Mouse (Mus musculus): ENCODE data around the gene Inhbe. TPM values are rescaled to one million over a fixed set of nuclear protein-coding genes. Genes with fewer than 3 reads are reported as not detected.

Inhbe gene
- total RNA-seq (2014; rRNA removed), result not detected in 2 replicates
- not detected in 2 replicates for polyA plus RNA-seq (2015; fragmentation: Nextera tagmentation; extraction: Ambion mirVana)

DNA sequence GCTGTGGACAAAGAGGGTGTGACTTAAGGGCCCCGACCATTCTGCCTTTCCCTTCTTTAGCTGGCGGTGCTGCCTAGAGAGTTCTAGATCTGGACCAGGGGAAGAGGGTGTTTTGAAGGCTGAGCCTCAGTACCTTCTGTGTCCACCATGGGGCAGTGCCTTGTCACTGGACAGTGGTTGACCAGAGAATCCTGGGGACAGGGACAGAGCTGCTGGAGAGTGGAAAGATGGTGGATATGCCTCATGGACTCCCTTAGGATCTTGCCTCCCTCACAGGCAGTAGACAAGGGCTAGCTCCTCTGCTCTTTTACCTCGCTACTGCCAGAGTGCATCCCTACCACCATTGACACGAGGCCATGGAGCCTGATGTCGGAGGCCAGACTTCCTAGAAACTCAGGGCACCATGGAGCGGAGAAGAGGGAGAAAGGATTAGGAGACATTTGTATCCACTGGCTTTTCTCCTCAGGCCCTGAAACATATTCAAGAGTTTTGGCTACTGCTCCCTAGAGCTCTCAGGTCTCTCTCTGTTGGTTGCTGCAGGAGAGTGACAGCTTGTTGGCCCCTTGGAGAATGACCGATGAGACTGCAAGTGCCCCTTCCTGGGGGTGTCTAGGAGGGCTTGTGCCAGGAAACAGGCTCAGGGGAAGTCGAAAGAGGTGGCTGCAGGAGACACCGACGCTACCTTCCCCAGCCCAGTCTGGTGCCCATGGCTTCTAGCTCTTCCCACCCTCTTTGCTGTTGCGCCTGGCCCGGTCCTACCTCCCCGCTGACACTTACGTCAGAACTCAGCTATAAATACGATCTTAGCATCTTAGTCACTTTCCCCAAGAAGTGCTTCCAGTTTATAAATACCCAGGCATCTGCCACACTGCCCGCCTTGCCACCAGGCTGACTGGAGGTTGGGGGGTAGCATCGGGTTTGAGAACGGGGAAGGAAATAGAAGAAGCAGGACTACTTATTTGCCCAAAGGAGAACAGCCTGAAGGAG, at the start of gene Inhbe:
Gene Inhbe (minus strand): TSS at position 503 of the 987 bp plus-strand sequence.
- no peaks in the 10 kb centered on the region; the same call in 1 of the 2 replicates for H3K27me3 ChIP-seq (ENCODE audit: insufficient read depth, low read length)
- DNase-seq (ENCODE audit: low spot score) (peak; percentile 15), ATAC-seq (no peak)
- H3K4me3 ChIP-seq (ENCODE audit: low read length), result no peak within 1 kb of the TSS
- WGBS, result 87% methylated on average over 18 of the region's 18 CpGs
- no peaks in the 10 kb centered on the region for H3K9me3 ChIP-seq (ENCODE audit: low read length)
- no peak within 1 kb of the TSS for H3K4me2 ChIP-seq (ENCODE audit: low read depth, low read length)
- no peaks in the 10 kb centered on the region for H3K4me1 ChIP-seq (ENCODE audit: insufficient read depth, low read length)
- no peak within 1 kb of the TSS for H3K27ac ChIP-seq
- no peaks in the 10 kb centered on the region for H3K36me3 ChIP-seq (ENCODE audit: insufficient read depth, low read length)
- TF ChIP-seq CTCF (IDR thresholded peaks at IDR 0.05; ENCODE audit: low read depth), result peak; percentile 62
- H3K9ac ChIP-seq (replicated peaks; ENCODE audit: low read length), result no peak within 1 kb of the TSS

DNA sequence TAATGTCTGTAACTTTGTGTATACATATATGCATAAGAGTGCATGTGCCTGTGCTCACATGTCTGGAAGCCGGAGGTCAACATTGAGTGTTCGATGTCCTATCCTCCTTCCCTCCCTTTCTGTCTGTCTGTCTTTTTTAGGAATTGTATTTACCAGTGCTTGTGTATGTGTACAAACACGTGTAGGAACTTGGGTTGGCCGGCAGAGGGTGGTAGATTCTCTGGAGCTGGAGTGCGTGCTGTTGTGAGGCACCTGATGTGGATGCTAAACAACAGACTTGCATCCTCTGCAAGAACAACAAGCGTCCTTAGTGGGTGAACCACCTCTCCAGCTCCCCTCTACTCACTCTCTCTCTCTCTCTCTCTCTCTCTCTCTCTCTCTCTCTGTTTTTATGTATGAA, 37.6 kb upstream of the Inhbe start:
- TF ChIP-seq CTCF (IDR thresholded peaks at IDR 0.05; ENCODE audit: low read depth), result peak; percentile 21; the same call in 1 of the 2 replicates
- Histone ChIP-seq H3K9me3 (ENCODE audit: low read length) (no peaks in the 10 kb centered on the region), H3K27ac (no peak overlapping the region), H3K4me1 (ENCODE audit: insufficient read depth, low read length) (no peaks in the 10 kb centered on the region), H3K9ac (replicated peaks; ENCODE audit: low read length) (no peak overlapping the region), H3K4me2 (ENCODE audit: low read depth, low read length) (no peak overlapping the region), H3K4me3 (ENCODE audit: low read length) (no peak overlapping the region), H3K36me3 (ENCODE audit: insufficient read depth, low read length) (peaks cover 4% of the 10 kb centered on the region; the same call in 1 of the 2 replicates), H3K27me3 (ENCODE audit: insufficient read depth, low read length) (no peaks in the 10 kb centered on the region)
- DNase-seq (ENCODE audit: low spot score) (no peak), ATAC-seq (no peak)
- WGBS, result 83% methylated on average over 6 of the region's 6 CpGs

DNA sequence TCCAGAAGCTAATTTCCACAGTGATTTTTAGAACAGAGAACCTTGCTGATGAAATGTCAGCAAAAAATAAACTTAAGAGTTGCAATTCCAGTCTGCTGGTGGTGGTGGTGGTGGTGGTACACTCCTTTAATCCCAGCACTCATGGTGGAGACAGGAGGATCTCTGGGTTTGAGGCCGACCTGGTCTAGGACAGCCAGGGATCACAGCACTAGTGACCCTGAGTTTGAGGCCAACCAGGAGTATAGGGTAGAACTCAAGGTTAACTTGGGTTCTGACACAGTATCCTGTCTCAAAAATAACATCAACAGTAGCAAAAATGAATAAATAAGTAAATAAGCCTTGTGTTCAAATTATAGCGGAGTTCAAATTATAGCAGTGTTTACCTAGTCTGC, 27.5 kb upstream of the Inhbe start:
- 59% methylated on average over 2 of the region's 2 CpGs for WGBS
- no peak for TF ChIP-seq CTCF (IDR thresholded peaks at IDR 0.05; ENCODE audit: low read depth)
- DNase-seq (ENCODE audit: low spot score) (no peak), ATAC-seq (no peak)
- no peaks in the 10 kb centered on the region for H3K27me3 ChIP-seq (ENCODE audit: insufficient read depth, low read length)
- H3K4me3 ChIP-seq (ENCODE audit: low read length), result peak overlapping the region; percentile 47
- peak overlapping the region; percentile 91 for H3K9ac ChIP-seq (replicated peaks; ENCODE audit: low read length)
- peak overlapping the region; percentile 82 for H3K4me2 ChIP-seq (ENCODE audit: low read depth, low read length)
- no peaks in the 10 kb centered on the region for H3K36me3 ChIP-seq (ENCODE audit: insufficient read depth, low read length)
- H3K27ac ChIP-seq, result peak overlapping the region; percentile 93; the same call in 1 of the 2 replicates
- peaks cover 5% of the 10 kb centered on the region; the same call in 1 of the 2 replicates for H3K4me1 ChIP-seq (ENCODE audit: insufficient read depth, low read length)
- H3K9me3 ChIP-seq (ENCODE audit: low read length), result no peaks in the 10 kb centered on the region

GRCm38 (mm10) chr10:127380767-127381742, 26.8 kb upstream of the Inhbe start:
- peak; percentile 78 for ATAC-seq
- peak overlapping the region; percentile 82 for H3K4me2 ChIP-seq (ENCODE audit: low read depth, low read length)
- TF ChIP-seq CTCF (IDR thresholded peaks at IDR 0.05; ENCODE audit: low read depth), result no peak
- peak overlapping the region; percentile 47 for H3K4me3 ChIP-seq (ENCODE audit: low read length)
- peak; percentile 77 for DNase-seq (ENCODE audit: low spot score)
- no peaks in the 10 kb centered on the region for H3K27me3 ChIP-seq (ENCODE audit: insufficient read depth, low read length)
- H3K27ac ChIP-seq, result peak overlapping the region; percentile 93
- peak overlapping the region; percentile 91 for H3K9ac ChIP-seq (replicated peaks; ENCODE audit: low read length)
- 2% methylated on average over 61 of the region's 79 CpGs for WGBS
- no peaks in the 10 kb centered on the region for H3K36me3 ChIP-seq (ENCODE audit: insufficient read depth, low read length)
- peaks cover 5% of the 10 kb centered on the region; the same call in 1 of the 2 replicates for H3K4me1 ChIP-seq (ENCODE audit: insufficient read depth, low read length)
- no peaks in the 10 kb centered on the region for H3K9me3 ChIP-seq (ENCODE audit: low read length)

- Histone ChIP-seq H3K4me1 (ENCODE audit: insufficient read depth, low read length) (peaks cover 5% of the 10 kb centered on the region; the same call in 1 of the 2 replicates), H3K9me3 (ENCODE audit: low read length) (no peaks in the 10 kb centered on the region), H3K4me2 (ENCODE audit: low read depth, low read length) (peak within 1 kb of the TSS; percentile 82), H3K27me3 (ENCODE audit: insufficient read depth, low read length) (no peaks in the 10 kb centered on the region), H3K4me3 (ENCODE audit: low read length) (peak within 1 kb of the TSS; percentile 47), H3K9ac (replicated peaks; ENCODE audit: low read length) (peak within 1 kb of the TSS; percentile 91), H3K36me3 (ENCODE audit: insufficient read depth, low read length) (no peaks in the 10 kb centered on the region), H3K27ac (peak within 1 kb of the TSS; percentile 93)
- under 1% methylated on average over 30 of the region's 53 CpGs for WGBS
- peak; percentile 97 for DNase-seq (ENCODE audit: low spot score)
- TF ChIP-seq CTCF (IDR thresholded peaks at IDR 0.05; ENCODE audit: low read depth), result no peak
- ATAC-seq, result peak; percentile 97
These were observed 26.1 kb upstream of the Inhbe start, which contains the start of gene R3hdm2 for GRCm38 (mm10) chr10:127380251-127380691. R3hdm2 (plus strand) TSS chr10:127380327.

- Histone ChIP-seq H3K9ac (replicated peaks; ENCODE audit: low read length) (peak overlapping the region; percentile 91; the same call in 1 of the 2 replicates), H3K27me3 (ENCODE audit: insufficient read depth, low read length) (no peaks in the 10 kb centered on the region), H3K4me2 (ENCODE audit: low read depth, low read length) (peak overlapping the region; percentile 82), H3K9me3 (ENCODE audit: low read length) (no peaks in the 10 kb centered on the region), H3K36me3 (ENCODE audit: insufficient read depth, low read length) (no peaks in the 10 kb centered on the region), H3K27ac (peak overlapping the region; percentile 93; the same call in 1 of the 2 replicates), H3K4me3 (ENCODE audit: low read length) (peak overlapping the region; percentile 47), H3K4me1 (ENCODE audit: insufficient read depth, low read length) (peaks cover 5% of the 10 kb centered on the region; the same call in 1 of the 2 replicates)
- DNase-seq (ENCODE audit: low spot score) (no peak), ATAC-seq (no peak)
- WGBS, result 89% methylated on average over 8 of the region's 8 CpGs
- TF ChIP-seq CTCF (IDR thresholded peaks at IDR 0.05; ENCODE audit: low read depth), result no peak
These were observed 25.4 kb upstream of the Inhbe start for GRCm38 (mm10) chr10:127379654-127380053.

All from hindbrain, postnatal 0 days (tissue).